Mouse (Mus musculus) forebrain, postnatal 0 days (tissue): Measurements from ENCODE around the gene Herpud2. TPM values are rescaled to one million over a fixed set of nuclear protein-coding genes. Genes with fewer than 3 reads are reported as not detected.

Source experiments
- ATAC-seq: fragments of 200-750 bp; cut with Nextera tagmentation; 2 replicates; pipeline ENCODE4 v1.8.0; 2017; ENCODE audit warnings: mild to moderate bottlenecking, moderate library complexity
- DNase-seq: peaks from one replicate; pipeline ENCODE4 v3.0.0-alpha.2; 2015
- H3K27ac ChIP-seq: fragments of 300-500 bp; sonication (generic); 2 replicates; pipeline ENCODE4 v1.5.1; 2014; ENCODE audit warnings: low read depth, mild to moderate bottlenecking, antibody characterized with exemption, low read length, moderate library complexity, mixed read lengths
- H3K27me3 ChIP-seq: fragments of 300-500 bp; sonication (generic); 2 replicates; pipeline ENCODE4 v1.6.1; 2014; ENCODE audit warnings: mild to moderate bottlenecking, low read length, mixed read lengths; ENCODE audit not compliant: insufficient read depth
- H3K36me3 ChIP-seq: fragments of 300-500 bp; sonication (generic); 2 replicates; pipeline ENCODE4 v1.6.1; 2014; ENCODE audit warnings: mild to moderate bottlenecking, moderate library complexity; ENCODE audit not compliant: insufficient read depth
- H3K4me1 ChIP-seq: fragments of 300-500 bp; sonication (generic); 2 replicates; pipeline ENCODE4 v1.6.1; 2014; ENCODE audit warnings: antibody characterized with exemption; ENCODE audit not compliant: insufficient read depth
- H3K4me2 ChIP-seq: fragments of 300-500 bp; sonication (generic); 2 replicates; pipeline ENCODE4 v1.6.1; 2014; ENCODE audit warnings: low read depth, mild to moderate bottlenecking, moderate library complexity
- H3K4me3 ChIP-seq: fragments of 300-500 bp; sonication (generic); 2 replicates; pipeline ENCODE4 v1.5.1; 2014; ENCODE audit warnings: low read depth, low read length, mixed read lengths
- H3K9ac ChIP-seq: fragments of 300-500 bp; sonication (generic); 2 replicates; pipeline ENCODE4 v1.6.1; 2014; ENCODE audit warnings: mild to moderate bottlenecking
- H3K9me3 ChIP-seq: fragments of 300-500 bp; sonication (generic); 2 replicates; pipeline ENCODE4 v1.6.1; 2016; ENCODE audit warnings: low read length
- CTCF ChIP-seq: sonication (generic); IDR thresholded peaks from 2 replicates; pipeline ENCODE4 v1.5.1; 2016; ENCODE audit warnings: antibody characterized with exemption, control low read depth, low read depth
- WGBS: fragments of 180-500 bp; shearing (Covaris S2); extraction: QIAGEN DNeasy Blood & Tissue Kit; methylation state at CpG from one replicate; pipeline ENCODE4 v1.1.7; 2014; 5-methylcytosine and 5-hydroxymethylcytosine counted together
- polyA plus RNA-seq: library from polyadenylated mRNA; unstranded; fragments of >200 nt; fragmentation: Nextera tagmentation; extraction: Ambion mirVana; gene quantifications from 2 replicates; pipeline ENCODE4 v1.2.1, GENCODE M21; 2015
- total RNA-seq: library from RNA; depleted of rRNA; stranded (reverse); fragments of >200 nt; gene quantifications from 2 replicates; pipeline ENCODE4 v1.2.3, GENCODE M21; 2014

Herpud2 gene
- total and polyA plus RNA-seq, 2 experiments from 2014 or later, result 20.1 to 30.4 TPM

DNA sequence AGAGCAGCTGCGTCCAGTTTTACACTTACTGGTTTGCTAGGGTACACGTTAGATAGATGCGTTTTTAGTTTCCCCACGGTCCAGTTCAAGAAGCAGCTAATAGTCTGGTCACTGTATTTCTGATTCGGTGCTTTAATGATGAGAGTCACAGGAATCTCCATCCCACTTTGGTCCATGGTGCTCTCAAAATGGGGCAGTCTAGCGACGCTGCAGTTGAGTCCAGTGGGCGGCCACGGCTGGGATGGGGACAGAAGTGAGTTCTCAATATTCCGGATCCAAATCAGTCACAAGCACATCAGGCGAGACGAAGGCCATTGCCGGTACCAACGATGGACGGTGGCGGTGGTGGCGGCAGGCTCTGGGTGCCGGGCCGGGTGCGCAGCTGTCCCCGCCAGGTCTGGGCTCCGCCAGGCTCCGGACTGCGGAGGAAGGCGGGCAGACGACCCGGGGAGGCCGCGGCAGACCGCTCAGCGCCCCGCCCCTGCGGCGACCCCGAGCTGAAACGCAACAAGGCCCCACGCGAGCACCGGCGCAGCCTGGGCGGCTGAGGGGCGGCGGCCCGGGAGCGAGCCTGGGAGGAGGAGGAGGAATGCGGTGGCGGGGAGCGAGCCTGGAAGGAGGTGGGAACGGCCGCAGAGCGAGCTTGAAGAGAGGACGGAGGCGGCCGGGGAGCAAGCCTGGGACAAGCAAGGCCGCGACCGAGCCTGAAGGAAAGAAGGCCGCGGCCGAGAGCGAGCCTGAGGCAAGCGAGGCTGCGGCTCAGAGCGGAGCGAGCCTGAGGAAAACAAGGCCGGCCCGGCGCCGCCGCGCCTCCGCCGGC is 619 bp downstream of the Herpud2 start:
- Histone ChIP-seq H3K9ac (peak overlapping the region; percentile 91), H3K9me3 (no peaks in the 10 kb centered on the region), H3K27me3 (no peaks in the 10 kb centered on the region), H3K27ac (peak overlapping the region; percentile 98), H3K4me2 (peak overlapping the region; percentile 77), H3K4me3 (peak overlapping the region; percentile 76), H3K36me3 (no peaks in the 10 kb centered on the region), H3K4me1 (peaks cover 24% of the 10 kb centered on the region)
- DNase-seq, result peak; percentile 31
- no peak for TF ChIP-seq CTCF
- ATAC-seq, result peak; percentile 64
- 2% methylated on average over 73 of the region's 73 CpGs for WGBS

DNA sequence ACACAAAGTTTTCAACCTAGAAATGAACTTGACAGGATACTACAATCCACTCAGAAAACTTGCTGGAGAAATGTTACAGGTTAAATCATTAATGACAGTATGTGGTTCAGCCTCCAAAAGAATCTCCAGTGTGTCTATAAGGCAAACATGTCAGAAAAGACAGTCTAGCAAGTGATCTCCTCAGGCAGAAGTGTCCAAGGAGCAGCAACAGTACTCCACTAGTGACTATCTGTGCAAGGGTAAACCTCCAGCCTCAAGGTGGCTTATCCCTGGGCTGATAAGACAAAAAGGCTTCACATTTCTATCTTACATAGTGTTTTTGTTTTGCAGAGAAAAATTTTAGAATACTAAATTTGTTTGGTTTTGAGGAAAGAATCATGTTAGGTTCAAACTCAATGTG is 2.9 kb downstream of the Herpud2 start:
- peaks cover 24% of the 10 kb centered on the region for H3K4me1 ChIP-seq
- H3K9me3 ChIP-seq, result no peaks in the 10 kb centered on the region
- no peak for TF ChIP-seq CTCF
- no peak for ATAC-seq
- H3K27me3 ChIP-seq, result no peaks in the 10 kb centered on the region
- no peak overlapping the region for H3K27ac ChIP-seq
- no peak for DNase-seq
- peak overlapping the region; percentile 47 for H3K4me2 ChIP-seq
- no peaks in the 10 kb centered on the region for H3K36me3 ChIP-seq
- no peak overlapping the region for H3K9ac ChIP-seq
- H3K4me3 ChIP-seq, result peak overlapping the region; percentile 13; the same call in 1 of the 2 replicates

DNA sequence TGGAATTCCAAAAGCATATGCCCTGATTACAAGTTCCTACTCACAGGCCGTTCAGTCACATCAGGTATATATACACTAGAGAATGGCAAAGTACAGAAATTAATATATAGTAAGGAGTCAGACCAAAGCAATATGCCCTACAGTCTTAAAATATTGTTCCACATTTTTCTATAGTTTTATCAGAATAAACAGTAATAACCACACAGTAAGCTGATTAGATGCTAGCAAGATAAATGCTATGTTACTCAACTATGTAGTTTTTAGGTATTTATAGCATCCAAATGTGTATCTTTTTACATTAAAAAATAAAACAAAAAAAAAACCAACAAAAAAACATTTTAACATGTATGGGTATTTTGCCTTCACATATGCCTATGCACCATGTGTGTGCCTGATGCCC is 5.7 kb downstream of the Herpud2 start:
- ATAC-seq (no peak), DNase-seq (no peak)
- no peak overlapping the region for H3K4me2 ChIP-seq
- TF ChIP-seq CTCF, result no peak
- H3K36me3 ChIP-seq, result no peaks in the 10 kb centered on the region
- no peaks in the 10 kb centered on the region for H3K27me3 ChIP-seq
- no peaks in the 10 kb centered on the region for H3K9me3 ChIP-seq
- WGBS, result 84% methylated on average over 1 of the region's 1 CpGs
- H3K9ac ChIP-seq, result no peak overlapping the region
- no peak overlapping the region for H3K27ac ChIP-seq
- H3K4me3 ChIP-seq, result no peak overlapping the region
- peaks cover 24% of the 10 kb centered on the region for H3K4me1 ChIP-seq

DNA sequence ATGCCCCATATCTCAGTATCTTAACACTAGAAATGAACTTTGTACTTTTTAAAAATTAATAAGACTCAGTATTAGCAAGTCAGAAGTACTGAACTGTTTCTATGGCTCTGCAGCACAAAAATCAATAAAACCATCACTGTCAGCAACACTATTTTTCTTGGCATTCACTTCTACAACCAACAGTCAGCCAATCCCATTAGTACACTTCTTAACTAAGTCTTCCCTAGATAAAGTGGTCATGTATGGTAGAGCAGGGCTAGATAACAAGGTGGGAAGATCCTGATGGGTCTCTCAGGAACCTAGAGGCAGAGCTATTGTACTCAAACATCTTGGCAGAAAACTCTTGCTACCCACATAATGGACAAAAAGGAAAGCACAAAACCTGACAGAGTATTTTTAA is 7.7 kb downstream of the Herpud2 start:
- no peak for DNase-seq
- H3K4me1 ChIP-seq, result peaks cover 17% of the 10 kb centered on the region
- no peak for TF ChIP-seq CTCF

DNA sequence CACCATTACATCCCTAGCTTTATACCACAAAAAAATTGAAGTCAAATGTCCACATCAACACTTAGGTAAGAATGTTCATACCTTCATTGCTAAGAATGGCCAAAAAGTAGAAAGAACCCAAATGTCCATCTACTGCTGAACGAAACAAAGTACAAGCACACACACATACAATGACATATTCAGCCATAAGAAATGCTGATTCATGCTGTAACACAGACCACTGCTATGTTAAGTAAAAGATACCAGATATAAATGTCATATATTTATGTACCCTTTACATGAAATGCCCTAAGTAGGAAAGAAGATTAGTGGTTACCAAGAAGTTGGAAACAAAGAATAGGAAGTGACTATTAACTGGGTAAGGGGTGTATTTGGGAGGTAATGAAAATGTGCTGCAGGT is 8.6 kb downstream of the Herpud2 start:
- Histone ChIP-seq H3K4me1 (peaks cover 8% of the 10 kb centered on the region), H3K9me3 (no peaks in the 10 kb centered on the region), H3K27ac (no peak overlapping the region), H3K27me3 (no peaks in the 10 kb centered on the region), H3K36me3 (no peaks in the 10 kb centered on the region), H3K4me2 (no peak overlapping the region), H3K4me3 (no peak overlapping the region), H3K9ac (no peak overlapping the region)
- WGBS, result 97% methylated on average over 1 of the region's 1 CpGs
- no peak for ATAC-seq
- no peak for TF ChIP-seq CTCF
- DNase-seq, result no peak

More for the DNA sequence above, 7.7 kb downstream of the Herpud2 start:
- Histone ChIP-seq H3K27me3 (no peaks in the 10 kb centered on the region), H3K4me3 (no peak overlapping the region), H3K36me3 (no peaks in the 10 kb centered on the region), H3K9ac (no peak overlapping the region), H3K9me3 (no peaks in the 10 kb centered on the region), H3K4me2 (no peak overlapping the region), H3K27ac (no peak overlapping the region)
- no peak for ATAC-seq

DNA sequence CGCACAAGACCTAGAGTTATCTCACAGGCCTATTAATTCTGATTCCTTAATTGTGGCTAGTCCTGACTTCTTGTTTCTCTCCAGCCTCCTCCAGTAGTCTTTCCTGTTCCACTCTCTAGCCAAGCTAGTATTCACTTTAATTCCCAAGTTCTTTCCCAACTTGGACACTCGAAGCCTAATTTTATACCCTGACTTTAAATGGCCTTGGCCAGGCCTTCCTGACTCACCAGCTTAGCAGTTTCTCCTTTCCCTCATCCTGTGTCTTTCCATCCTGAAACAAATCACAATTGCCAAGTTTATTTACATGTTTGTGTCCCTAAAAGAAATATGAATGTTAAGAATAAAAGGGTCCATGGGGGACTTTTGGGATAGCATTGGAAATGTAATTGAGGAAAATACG is 9.6 kb downstream of the Herpud2 start:
- H3K9me3 ChIP-seq, result no peaks in the 10 kb centered on the region
- H3K9ac ChIP-seq, result no peak overlapping the region
- H3K36me3 ChIP-seq, result no peaks in the 10 kb centered on the region
- peaks cover 3% of the 10 kb centered on the region; the same call in 1 of the 2 replicates for H3K4me1 ChIP-seq
- no peak for TF ChIP-seq CTCF
- H3K4me2 ChIP-seq, result no peak overlapping the region
- ATAC-seq (no peak), DNase-seq (no peak)
- WGBS, result 95% methylated on average over 3 of the region's 3 CpGs
- H3K4me3 ChIP-seq, result no peak overlapping the region
- no peak overlapping the region for H3K27ac ChIP-seq
- H3K27me3 ChIP-seq, result no peaks in the 10 kb centered on the region

DNA sequence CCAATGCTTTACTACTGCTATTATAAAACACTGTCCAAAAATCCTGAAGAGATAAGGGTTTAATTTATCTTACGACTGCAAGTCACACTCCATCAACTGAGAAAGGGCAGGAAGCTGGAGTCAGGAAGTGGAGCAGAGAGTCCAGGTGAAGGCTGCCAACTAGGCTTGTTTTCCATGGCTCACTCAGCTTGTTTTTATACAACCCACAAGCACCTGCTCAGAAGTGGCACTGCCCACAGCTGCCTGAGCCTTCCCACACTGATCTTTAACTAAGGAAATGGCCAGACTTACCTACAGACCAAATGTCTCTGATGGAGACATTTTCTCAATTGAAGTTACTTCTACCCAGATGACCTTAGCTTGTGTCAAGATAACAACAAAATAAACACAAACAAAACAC is 11.3 kb downstream of the Herpud2 start:
- TF ChIP-seq CTCF, result no peak
- 75% methylated on average over 1 of the region's 1 CpGs for WGBS
- Histone ChIP-seq H3K9ac (no peak overlapping the region), H3K36me3 (no peaks in the 10 kb centered on the region), H3K4me1 (no peaks in the 10 kb centered on the region), H3K4me3 (no peak overlapping the region), H3K9me3 (no peaks in the 10 kb centered on the region), H3K27ac (no peak overlapping the region), H3K4me2 (no peak overlapping the region), H3K27me3 (no peaks in the 10 kb centered on the region)
- ATAC-seq (no peak), DNase-seq (no peak)
